Mouse (Mus musculus) spleen, adult 2 months (tissue): ENCODE data around the gene Tmem144.

Experiments
- CTCF ChIP-seq: fragments of 200-500 bp; IDR thresholded peaks from 2 replicates; pipeline ENCODE4 v1.5.1; 2011; ENCODE audit warnings: mild to moderate bottlenecking, inconsistent platforms; ENCODE audit not compliant: insufficient read depth, insufficient read length, insufficient replicate concordance; ENCODE audit errors: extremely low read depth
- POLR2A ChIP-seq: fragments of 200-500 bp; IDR thresholded peaks from 2 replicates; pipeline ENCODE4 v1.6.1; 2011; ENCODE audit warnings: low read depth, low read length, inconsistent platforms

DNA sequence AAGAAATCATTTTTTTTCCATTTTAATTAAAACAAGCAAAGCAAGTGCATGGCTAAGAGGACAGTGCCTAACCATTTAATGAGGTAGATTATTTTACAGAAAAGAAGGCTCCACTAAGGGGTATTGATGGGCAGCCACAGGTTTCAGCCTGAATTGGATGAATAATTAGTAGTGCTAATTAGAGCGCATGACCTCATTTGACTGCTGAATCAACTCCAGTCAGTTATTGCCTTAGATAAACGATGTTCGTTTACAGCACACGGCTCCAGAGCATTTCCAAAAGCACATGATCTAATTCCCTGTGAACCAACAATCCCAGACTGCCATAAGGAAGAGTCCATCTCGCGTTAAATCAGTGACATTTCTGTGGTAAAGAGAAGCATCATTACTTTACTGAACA, 11.1 kb downstream of the Tmem144 start:
- TF ChIP-seq CTCF, result no peak
- no peak for TF ChIP-seq POLR2A
